Mouse (Mus musculus) ES-E14 (cell line): ENCODE results near the gene Nelfb. TPM values are rescaled to one million over a fixed set of nuclear protein-coding genes. Genes with fewer than 3 reads are reported as not detected.

Source experiments
- DNase-seq: peaks from one replicate; pipeline ENCODE4 v3.0.0-alpha.2; 2013; ENCODE audit warnings: low read depth, low spot score
- H3K27ac ChIP-seq: 2 replicates; pipeline ENCODE4 v1.5.1; 2012; ENCODE audit warnings: low read depth, mild to moderate bottlenecking, low read length, moderate library complexity, mixed read lengths; ENCODE audit not compliant: poor library complexity, insufficient read depth, severe bottlenecking
- H3K36me3 ChIP-seq: 2 replicates; pipeline ENCODE4 v1.6.1; 2012; ENCODE audit warnings: mild to moderate bottlenecking, low read length, moderate library complexity, mixed read lengths; ENCODE audit not compliant: control insufficient read depth, poor library complexity, insufficient read depth, severe bottlenecking
- H3K4me1 ChIP-seq, 2 experiments: fragments of 150-350 bp in 1 of 2; sonication (generic) in 1 of 2; 2 replicates each; pipeline ENCODE4 v1.6.1; 2012; ENCODE audit warnings: low read length in 2 of 2, mild to moderate bottlenecking in 1 of 2, mixed read lengths in 1 of 2; ENCODE audit not compliant: control insufficient read depth in 2 of 2, insufficient read depth in 2 of 2, poor library complexity in 1 of 2
- H3K4me3 ChIP-seq, 2 experiments: fragments of 150-350 bp in 1 of 2; sonication (generic) in 1 of 2; 2 replicates each; pipeline ENCODE4 v1.5.1; 2012; ENCODE audit warnings: low read length in 2 of 2, low read depth in 1 of 2, mild to moderate bottlenecking in 1 of 2, mixed read lengths in 1 of 2; ENCODE audit not compliant: insufficient read depth in 1 of 2, poor library complexity in 1 of 2, severe bottlenecking in 1 of 2
- H3K9ac ChIP-seq: 2 replicates; pipeline ENCODE4 v1.6.1; 2012; ENCODE audit warnings: low read depth, mild to moderate bottlenecking, low read length, mixed read lengths; ENCODE audit not compliant: poor library complexity, insufficient read depth, severe bottlenecking
- H3K9me3 ChIP-seq: fragments of 150-350 bp; sonication (generic); 2 replicates; pipeline ENCODE4 v1.6.1; 2012; ENCODE audit warnings: low read depth, mild to moderate bottlenecking, low read length; ENCODE audit not compliant: control insufficient read depth, insufficient read depth
- CHD2 ChIP-seq: IDR thresholded peaks from 2 replicates; pipeline ENCODE4 v1.6.1; 2014; ENCODE audit warnings: mild to moderate bottlenecking, low read depth, low read length, inconsistent platforms
- HCFC1 ChIP-seq: IDR thresholded peaks from 2 replicates; pipeline ENCODE4 v1.6.1; 2012; ENCODE audit warnings: low read length, inconsistent platforms, borderline replicate concordance; ENCODE audit not compliant: insufficient read depth
- MAFK ChIP-seq: IDR thresholded peaks from 2 replicates; pipeline ENCODE4 v1.6.1; 2014; ENCODE audit warnings: mild to moderate bottlenecking, low read depth, low read length, inconsistent platforms; ENCODE audit not compliant: insufficient read depth
- ZC3H11A ChIP-seq: IDR thresholded peaks from 2 replicates; pipeline ENCODE4 v1.6.1; 2012; ENCODE audit warnings: low read depth, mild to moderate bottlenecking, inconsistent platforms, low read length, borderline replicate concordance
- ZNF384 ChIP-seq: IDR thresholded peaks from 2 replicates; pipeline ENCODE4 v1.6.1; 2012; ENCODE audit warnings: low read depth, low read length, inconsistent platforms
- in situ Hi-C, 2 experiments: fragments of 600-800 bp; cut with MboI; formaldehyde crosslinking; loops; one replicate each; pipeline ENCODE4 v1.15.1; 2025; ENCODE audit warnings: low sequenced_read_pairs in 2 of 2, inconsistent platforms in 1 of 2; ENCODE audit not compliant: unreplicated experiment in 2 of 2
- total RNA-seq: library from RNA; depleted of rRNA; stranded (reverse); fragments of 300-350 nt; gene quantifications from 2 replicates; pipeline ENCODE4 v1.2.3, GENCODE M21; 2012

Nelfb gene
- total RNA-seq, 1 experiment = 50.9 TPM

DNA sequence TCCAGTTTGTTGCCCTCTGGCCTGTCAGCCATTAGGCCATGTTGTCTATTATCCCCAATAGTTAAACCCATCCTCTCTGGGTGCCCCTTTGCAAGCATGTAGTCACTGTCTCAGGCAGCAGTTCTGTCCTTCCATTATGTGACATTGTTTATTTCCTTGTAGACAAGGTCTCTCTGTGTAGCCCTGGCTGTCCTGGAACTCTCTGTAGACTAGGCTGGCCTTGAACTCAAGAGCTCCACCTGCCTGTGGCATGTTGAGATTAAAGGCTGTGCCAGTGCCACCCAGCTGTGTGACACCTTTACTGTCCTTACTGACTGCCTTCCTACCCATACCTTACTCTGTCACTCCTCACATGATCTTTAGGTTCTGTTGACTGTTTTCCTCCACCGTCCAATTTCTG, 41.0 kb upstream of the Nelfb start:
- Histone ChIP-seq H3K9me3 (no peaks in the 10 kb centered on the region), H3K4me3 (no peak overlapping the region), H3K27ac (no peak overlapping the region), H3K36me3 (peaks cover 47% of the 10 kb centered on the region), H3K4me1 (peaks cover 0 to 2% of the 10 kb centered on the region in 2 experiments; a peak in 2 of 4 replicates), H3K9ac (no peak overlapping the region)
- TF ChIP-seq HCFC1 (no peak), CHD2 (no peak), ZNF384 (no peak), ZC3H11A (no peak), MAFK (no peak)
- no peak for DNase-seq
- in situ Hi-C loops = no loop called here

DNA sequence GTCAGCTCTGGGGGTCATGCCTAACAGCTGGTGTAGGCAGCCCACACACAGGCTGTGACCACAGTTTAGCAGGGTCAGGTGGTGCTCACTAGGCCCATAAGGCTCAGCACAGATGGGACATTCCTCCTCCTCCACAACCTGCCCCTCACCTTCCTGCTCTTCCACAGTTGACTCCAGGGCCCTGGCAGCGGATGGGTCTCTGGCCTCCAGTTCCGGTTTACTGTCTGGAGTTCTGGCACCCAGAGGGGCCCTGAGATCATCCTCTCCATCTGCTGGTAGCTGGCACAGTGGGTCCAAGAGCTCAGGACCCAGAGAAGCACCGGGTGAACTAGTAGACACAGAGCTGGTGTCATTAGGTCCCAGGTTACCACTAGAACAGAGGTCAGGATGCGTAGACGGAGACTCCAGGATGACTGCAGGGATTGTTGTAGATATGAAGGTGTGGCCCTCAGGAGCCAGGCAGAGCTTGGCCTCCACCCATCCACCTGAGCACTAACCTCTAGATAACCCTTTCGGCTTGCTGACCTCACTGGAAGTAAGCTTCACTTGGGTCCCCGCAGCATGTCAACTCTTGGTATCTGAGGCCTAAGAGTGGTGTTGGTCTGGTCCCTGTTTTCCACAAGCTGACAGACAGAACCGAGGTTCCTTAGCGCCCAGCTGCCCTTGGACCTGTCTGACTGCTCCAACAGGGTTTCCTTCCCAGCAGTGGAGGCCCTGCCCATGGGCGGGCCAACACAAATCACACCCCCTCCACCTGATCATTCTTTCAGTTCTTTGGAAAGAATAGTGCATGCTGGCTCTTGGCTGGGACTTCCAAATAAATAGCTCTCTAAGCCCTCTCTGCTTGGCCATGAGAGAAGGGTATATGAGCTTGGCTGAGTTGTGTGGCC, 35.1 kb upstream of the Nelfb start, which contains the start of gene AL732309.1:
AL732309.1 (minus strand) TSS at position 681 of the 890 bp plus-strand sequence.
- Histone ChIP-seq H3K9ac (no peak within 1 kb of the TSS), H3K9me3 (no peaks in the 10 kb centered on the region), H3K4me3 (no peak within 1 kb of the TSS), H3K36me3 (peaks cover 43% of the 10 kb centered on the region), H3K4me1 (peaks cover 2 to 13% of the 10 kb centered on the region in 2 experiments; a peak in 3 of 4 replicates), H3K27ac (no peak within 1 kb of the TSS)
- in situ Hi-C loops = no loop called here
- no peak for DNase-seq
- TF ChIP-seq ZC3H11A (no peak), MAFK (no peak)

DNA sequence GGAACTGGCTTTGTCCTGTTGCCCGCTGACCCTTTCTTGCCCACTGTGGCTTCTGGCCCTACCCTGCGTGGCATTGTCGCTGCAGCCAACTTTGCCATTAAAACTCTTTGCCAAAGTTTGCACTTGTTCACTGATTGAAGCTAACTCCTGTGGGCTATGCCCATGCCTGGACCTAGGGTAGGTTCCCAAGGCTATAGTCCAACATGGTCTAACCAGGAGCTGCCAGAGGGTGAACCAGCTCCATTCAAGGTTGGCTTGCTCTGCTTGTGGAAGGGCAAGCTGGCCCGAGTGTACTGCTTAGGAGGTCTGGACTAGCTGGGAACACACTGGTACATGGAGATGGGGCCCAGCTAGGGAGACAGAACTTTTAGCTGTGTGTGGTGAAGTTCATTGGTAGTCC, 32.9 kb upstream of the Nelfb start:
- Histone ChIP-seq H3K27ac (no peak overlapping the region), H3K36me3 (peaks cover 25% of the 10 kb centered on the region), H3K9me3 (no peaks in the 10 kb centered on the region), H3K4me3 (no peak overlapping the region), H3K9ac (no peak overlapping the region), H3K4me1 (peaks cover 8 to 21% of the 10 kb centered on the region in 2 experiments; a peak in 3 of 4 replicates)
- in situ Hi-C loops = no loop called here
- DNase-seq = no peak
- TF ChIP-seq HCFC1 (no peak), MAFK (no peak), CHD2 (no peak), ZC3H11A (no peak), ZNF384 (no peak)

DNA sequence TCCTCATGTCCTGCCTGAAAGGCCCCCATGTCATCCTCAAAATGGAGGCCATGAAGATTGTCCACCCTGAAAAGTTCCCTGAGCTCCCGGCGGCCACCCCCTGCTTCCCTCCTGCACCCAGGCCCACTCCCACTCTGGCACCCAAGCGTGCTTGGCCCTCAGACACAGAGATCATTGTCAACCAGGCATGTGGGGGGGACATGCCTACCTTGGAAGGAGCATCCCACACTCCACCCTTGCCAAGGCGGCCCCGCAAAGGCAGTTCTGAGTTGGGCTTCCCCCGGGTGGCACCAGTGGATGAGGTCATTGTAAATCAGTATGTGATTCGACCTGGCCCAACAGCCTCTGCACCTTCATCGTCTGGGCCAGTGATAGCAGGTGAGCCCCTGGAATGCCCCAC, 32.1 kb upstream of the Nelfb start:
- no peak for DNase-seq
- Histone ChIP-seq H3K4me3 (no peak overlapping the region), H3K27ac (no peak overlapping the region)

More for the DNA sequence above, 32.1 kb upstream of the Nelfb start:
- Histone ChIP-seq H3K36me3 (peaks cover 19% of the 10 kb centered on the region), H3K4me1 (peaks cover 8 to 23% of the 10 kb centered on the region in 2 experiments; a peak in 3 of 4 replicates), H3K9me3 (no peaks in the 10 kb centered on the region), H3K9ac (no peak overlapping the region)
- no peak for TF ChIP-seq ZNF384
- no peak for TF ChIP-seq MAFK
- TF ChIP-seq HCFC1 = no peak
- TF ChIP-seq ZC3H11A = no peak
- TF ChIP-seq CHD2 = no peak
- in situ Hi-C loops = no loop called here
